Mouse (Mus musculus) C2C12 (cell line): ENCODE results near the gene Asb2. TPM values are rescaled to one million over a fixed set of nuclear protein-coding genes. Genes with fewer than 3 reads are reported as not detected.

ENCODE experiments used
- H3K27me3 ChIP-seq: one replicate; pipeline ENCODE4 v1.6.1; 2011; ENCODE audit not compliant: control insufficient read depth, insufficient read depth, insufficient read length
- H3K36me3 ChIP-seq: one replicate; pipeline ENCODE4 v1.6.1; 2011; ENCODE audit not compliant: control insufficient read depth, insufficient read depth
- H3K4me3 ChIP-seq: one replicate; pipeline ENCODE4 v1.5.1; 2011; ENCODE audit warnings: mild to moderate bottlenecking, control low read depth; ENCODE audit not compliant: poor library complexity, insufficient read depth, severe bottlenecking
- H3K79me2 ChIP-seq: one replicate; pipeline ENCODE4 v1.6.1; 2011; ENCODE audit not compliant: control insufficient read depth, insufficient read depth
- H3K79me3 ChIP-seq: one replicate; pipeline ENCODE4 v1.6.1; 2011; ENCODE audit warnings: low read depth, control low read depth
- H3ac ChIP-seq: one replicate; pipeline ENCODE3; 2011; ENCODE audit warnings: low read depth; ENCODE audit not compliant: control insufficient read depth, insufficient read length
- CEBPB ChIP-seq: IDR thresholded peaks from one replicate; pipeline ENCODE4 v1.6.1; 2011; ENCODE audit warnings: low read depth, mild to moderate bottlenecking, control low read depth, moderate library complexity
- CTCF ChIP-seq: IDR thresholded peaks from one replicate; pipeline ENCODE4 v1.5.1; 2011; ENCODE audit not compliant: control insufficient read depth, insufficient read depth, insufficient read length
- FOSL1 ChIP-seq: IDR thresholded peaks from one replicate; pipeline ENCODE4 v1.8.0; 2011; ENCODE audit warnings: mild to moderate bottlenecking, low read length; ENCODE audit not compliant: poor library complexity, insufficient read depth, severe bottlenecking
- MAX ChIP-seq: IDR thresholded peaks from one replicate; pipeline ENCODE4 v1.6.1; 2011; ENCODE audit warnings: mild to moderate bottlenecking, control low read depth
- MYOD1 ChIP-seq: IDR thresholded peaks from one replicate; pipeline ENCODE4 v1.6.1; 2011; ENCODE audit warnings: low read depth; ENCODE audit not compliant: control insufficient read depth, insufficient read length
- MYOG ChIP-seq: IDR thresholded peaks from one replicate; pipeline ENCODE4 v1.6.1; 2011; ENCODE audit not compliant: control insufficient read depth, insufficient read length; ENCODE audit errors: extremely low read depth
- USF1 ChIP-seq: IDR thresholded peaks from one replicate; pipeline ENCODE4 v1.6.1; 2011; ENCODE audit warnings: low read depth, mild to moderate bottlenecking, control low read depth, moderate library complexity
- polyA plus RNA-seq: library from polyadenylated mRNA; unstranded; fragments of >200 nt; fragmentation: generic; extraction: Trizol; gene quantifications from one replicate; pipeline ENCODE4 v1.2.1, GENCODE M21; 2012; ENCODE audit warnings: missing spikeins

Gene Asb2
- polyA plus RNA-seq, 1 experiment = 0.97 TPM

- no peak overlapping the region for H3ac ChIP-seq
- H3K79me2 ChIP-seq = no peaks in the 10 kb centered on the region
- no peaks in the 10 kb centered on the region for H3K27me3 ChIP-seq
- H3K79me3 ChIP-seq = no peaks in the 10 kb centered on the region
- no peaks in the 10 kb centered on the region for H3K36me3 ChIP-seq
- TF ChIP-seq FOSL1 (no peak), MYOD1 (no peak), CTCF (no peak)
- no peak overlapping the region for H3K4me3 ChIP-seq
Observed at GRCm38 (mm10) chr12:103273732-103274131, 82.1 kb downstream of the Asb2 start.

- Histone ChIP-seq H3K36me3 (no peaks in the 10 kb centered on the region), H3K79me2 (no peaks in the 10 kb centered on the region), H3K4me3 (no peak overlapping the region), H3K79me3 (no peaks in the 10 kb centered on the region), H3K27me3 (no peaks in the 10 kb centered on the region), H3ac (no peak overlapping the region)
- TF ChIP-seq CTCF (no peak), MAX (no peak), MYOG (no peak), MYOD1 (no peak), FOSL1 (no peak), CEBPB (no peak), USF1 (no peak)
Observed at GRCm38 (mm10) chr12:103273051-103273450, 82.8 kb downstream of the Asb2 start.

- Histone ChIP-seq H3K27me3 (no peaks in the 10 kb centered on the region), H3K4me3 (no peak overlapping the region), H3K79me3 (no peaks in the 10 kb centered on the region), H3K79me2 (no peaks in the 10 kb centered on the region), H3K36me3 (no peaks in the 10 kb centered on the region), H3ac (no peak overlapping the region)
- TF ChIP-seq FOSL1 = no peak
- TF ChIP-seq CTCF = no peak
- TF ChIP-seq MYOG = no peak
- no peak for TF ChIP-seq USF1
- no peak for TF ChIP-seq MYOD1
- TF ChIP-seq MAX = no peak
- TF ChIP-seq CEBPB = no peak
Observed at GRCm38 (mm10) chr12:103272176-103272575, 83.6 kb downstream of the Asb2 start.

Other genes with a start within 250 kb of the Asb2 start
- gene Prima1, start 113.9 kb downstream of the Asb2 start, polyA plus RNA-seq = not detected
- not detected for gene Fam181a, start 45.0 kb downstream of the Asb2 start, polyA plus RNA-seq
- 4.5 TPM for gene Otub2, start 32.7 kb upstream of the Asb2 start, polyA plus RNA-seq
- 0.69 TPM for gene 9330161L09Rik, start 51.8 kb upstream of the Asb2 start, polyA plus RNA-seq
- 68.6 TPM for gene Ddx24, start 69.8 kb upstream of the Asb2 start, polyA plus RNA-seq
- 55.2 TPM for gene Ifi27, start 78.2 kb upstream of the Asb2 start, polyA plus RNA-seq
- gene Ifi27l2a, start 87.7 kb upstream of the Asb2 start, polyA plus RNA-seq = 0.53 TPM
- 0.12 TPM for gene Ifi27l2b, start 101.2 kb upstream of the Asb2 start, polyA plus RNA-seq
- 0.09 TPM for gene Ppp4r4, start 176.3 kb upstream of the Asb2 start, polyA plus RNA-seq